Mouse (Mus musculus) ES-CJ7 (cell line): ENCODE measurements at regions not wholly inside any gene's neighbourhood (a gene's known extent, or its start where the extent isn't known, plus 50 kb on each side); places are given as distances from the start of the nearest gene placed in this dataset.

Source experiments
- DNase-seq: peaks from one replicate; pipeline ENCODE4 v3.0.0; 2011; ENCODE audit warnings: low read depth, low spot score

GRCm38 (mm10) chrX:51913247-51913646 is 59.3 kb downstream of the 1700080O16Rik start:
- peak; percentile 46 for DNase-seq

GRCm38 (mm10) chrX:51911566-51911965 is 61.0 kb downstream of the 1700080O16Rik start:
- no peak for DNase-seq

GRCm38 (mm10) chrX:51910576-51910975 is 62.0 kb downstream of the 1700080O16Rik start:
- DNase-seq, result no peak

GRCm38 (mm10) chrX:51898445-51898844 is 74.1 kb downstream of the 1700080O16Rik start:
- DNase-seq, result no peak

GRCm38 (mm10) chrX:51897059-51897458 is 75.5 kb downstream of the 1700080O16Rik start:
- DNase-seq, result peak; percentile 9

- peak; percentile 28 for DNase-seq
These were observed 76.9 kb downstream of the 1700080O16Rik start for GRCm38 (mm10) chrX:51895646-51896190.

- DNase-seq, result no peak
These were observed 79.9 kb downstream of the 1700080O16Rik start for GRCm38 (mm10) chrX:51892716-51893115.

GRCm38 (mm10) chrX:51886129-51886528 is 85.1 kb upstream of the Usp26 start:
- DNase-seq, result no peak
